Mouse (Mus musculus) skeletal muscle tissue, adult 2 months (tissue): Measurements from ENCODE around the gene Gm27027.

Experiments used
- DNase-seq: peaks from one replicate; pipeline ENCODE4 v3.0.0-alpha.2; 2012; ENCODE audit warnings: low read depth, low spot score

The Gm27027 gene

DNA sequence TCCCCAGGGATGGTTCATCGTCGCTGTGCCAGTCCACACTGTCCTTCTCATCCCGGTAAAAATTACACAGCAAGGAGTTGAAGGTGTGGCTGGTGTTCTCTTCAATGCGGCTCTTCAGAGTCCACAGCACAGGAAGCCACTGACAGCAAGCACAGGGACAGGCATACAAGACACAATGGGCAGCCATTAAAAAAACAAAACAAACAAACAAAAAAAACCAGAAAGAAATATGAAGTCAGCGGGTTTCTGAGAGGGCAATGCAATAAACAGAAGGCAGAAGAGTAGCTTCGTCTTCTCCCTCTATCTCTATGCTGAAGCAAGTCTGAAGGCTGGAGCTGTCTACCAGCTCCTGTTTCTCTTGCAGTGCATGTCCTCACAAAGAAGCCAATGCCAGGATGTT lies at the start of gene Gm27027:
Gene Gm27027 (minus strand): TSS at position 101 of the 400 bp plus-strand sequence.
- DNase-seq = no peak

DNA sequence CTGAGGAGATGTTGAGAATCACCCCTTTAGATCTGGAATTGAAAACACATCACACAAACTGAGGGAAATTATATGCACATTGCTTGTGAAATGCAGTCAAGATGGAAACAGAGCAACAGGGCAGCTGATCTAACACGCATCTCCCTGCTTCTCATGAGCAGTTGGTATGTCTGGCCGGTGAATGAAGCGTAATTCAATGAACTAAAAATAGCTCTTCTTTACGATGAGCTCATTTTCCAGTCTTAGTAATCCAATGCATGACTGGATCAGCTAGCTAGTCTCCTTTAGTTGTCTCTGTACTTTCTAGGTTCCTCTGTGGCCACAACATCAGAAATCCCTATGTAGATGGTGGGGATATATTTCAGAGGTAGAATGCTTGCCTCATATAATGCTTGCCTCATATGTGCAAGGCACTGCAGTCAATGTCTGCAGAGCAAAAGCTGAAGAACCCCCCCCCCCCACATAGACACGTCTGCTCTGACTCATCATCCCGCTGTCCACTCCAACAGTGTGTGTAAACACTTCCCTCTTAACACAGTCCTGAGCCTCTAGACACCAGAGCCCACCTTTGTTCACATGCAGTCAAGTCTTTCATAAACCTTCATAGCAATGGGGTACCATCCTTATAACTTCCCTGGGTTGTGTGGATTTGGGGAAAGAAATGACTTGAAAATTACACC lies 49.4 kb upstream of the Gm27027 start:
- peak; percentile 30 for DNase-seq

DNA sequence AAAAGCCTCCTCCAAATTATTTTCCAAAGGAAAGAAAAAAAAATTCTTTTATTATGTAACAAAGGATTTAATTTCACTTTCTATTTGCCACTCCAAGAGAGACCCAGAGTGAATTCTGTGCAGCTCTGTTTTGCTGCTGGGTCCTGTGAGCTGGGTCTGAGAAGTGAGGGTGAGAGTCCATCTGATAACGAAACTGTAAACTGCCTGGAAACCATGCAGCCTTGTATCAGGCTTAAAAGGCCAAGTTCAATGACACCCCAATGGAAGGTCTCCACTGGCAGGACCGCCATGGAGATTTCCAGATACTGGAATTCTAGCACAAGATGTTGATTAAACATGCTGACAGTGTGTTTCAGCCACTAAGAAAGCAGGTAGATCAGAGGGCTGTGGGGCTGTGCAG lies 48.0 kb upstream of the Gm27027 start:
- DNase-seq = no peak

DNA sequence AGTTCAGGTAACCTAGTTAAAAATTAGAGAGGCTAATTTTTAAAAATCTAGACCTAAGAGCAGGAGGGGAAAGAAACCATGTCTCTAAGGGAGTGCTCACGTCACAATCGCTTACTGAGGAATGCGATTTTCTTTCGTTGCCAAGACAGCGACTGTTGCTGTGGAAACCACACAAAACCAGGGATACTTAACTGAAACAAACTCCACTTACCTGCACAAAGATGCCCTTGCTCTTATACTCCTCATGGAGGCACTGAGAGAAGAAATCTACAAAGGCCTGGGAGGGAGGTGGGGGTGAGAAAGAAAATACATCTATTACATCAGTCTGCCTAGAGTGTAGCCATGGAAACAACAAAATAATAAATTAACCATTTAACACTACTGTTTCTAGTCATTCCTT lies 47.5 kb upstream of the Gm27027 start:
- no peak for DNase-seq

DNA sequence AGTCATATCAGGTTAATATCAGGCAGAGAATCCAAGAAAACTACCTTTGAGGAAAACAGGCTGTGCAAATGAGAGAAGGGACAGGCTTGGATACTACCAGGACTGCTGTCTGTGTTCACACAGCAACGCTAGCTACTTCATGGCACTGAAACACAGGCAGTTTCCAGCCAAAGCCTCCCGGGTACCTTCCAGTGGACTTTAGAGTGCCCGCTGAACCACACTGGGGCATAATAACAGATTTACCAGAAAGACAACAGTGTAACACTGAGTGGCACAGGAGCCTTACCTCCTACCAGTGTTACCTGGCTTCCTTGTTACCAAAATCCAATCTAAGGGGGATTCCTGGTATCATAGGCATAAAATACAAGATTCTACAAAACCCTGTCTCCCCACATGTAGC lies 46.3 kb upstream of the Gm27027 start:
- DNase-seq = no peak

DNA sequence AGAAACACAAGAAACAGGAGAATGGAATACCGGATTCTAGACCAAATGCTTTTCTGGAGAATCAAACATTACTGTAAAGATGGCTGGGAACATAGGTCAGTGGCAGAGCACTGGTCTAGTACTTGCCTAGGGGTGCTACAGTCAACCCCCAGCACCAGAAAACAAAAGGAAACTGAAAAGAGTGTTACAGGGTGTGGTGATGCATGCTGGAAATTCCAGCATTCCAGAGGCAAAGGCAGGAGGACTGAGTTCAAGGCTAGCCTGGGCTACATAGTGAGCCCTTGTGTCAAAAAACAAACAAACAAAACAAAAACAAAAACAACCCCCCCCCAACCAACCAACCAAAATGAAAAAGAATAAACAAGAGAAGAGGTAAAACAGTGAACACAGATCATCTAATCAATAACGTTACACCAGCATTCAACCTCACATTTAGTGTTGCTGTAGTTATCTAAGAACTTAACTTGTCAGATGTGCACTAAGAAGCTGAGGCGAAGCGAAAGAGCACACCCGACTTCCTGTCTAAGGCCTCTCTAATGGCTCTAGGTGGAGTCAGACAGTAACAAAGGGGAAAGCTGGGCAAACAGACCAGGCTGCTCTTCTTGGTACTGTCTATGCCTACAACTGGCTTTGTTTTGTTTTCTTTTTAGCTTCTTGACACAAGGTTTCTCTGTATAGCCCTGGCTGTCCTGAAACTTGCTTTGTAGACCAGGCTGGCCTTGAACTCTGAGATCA lies 44.4 kb upstream of the Gm27027 start:
- DNase-seq = no peak

DNA sequence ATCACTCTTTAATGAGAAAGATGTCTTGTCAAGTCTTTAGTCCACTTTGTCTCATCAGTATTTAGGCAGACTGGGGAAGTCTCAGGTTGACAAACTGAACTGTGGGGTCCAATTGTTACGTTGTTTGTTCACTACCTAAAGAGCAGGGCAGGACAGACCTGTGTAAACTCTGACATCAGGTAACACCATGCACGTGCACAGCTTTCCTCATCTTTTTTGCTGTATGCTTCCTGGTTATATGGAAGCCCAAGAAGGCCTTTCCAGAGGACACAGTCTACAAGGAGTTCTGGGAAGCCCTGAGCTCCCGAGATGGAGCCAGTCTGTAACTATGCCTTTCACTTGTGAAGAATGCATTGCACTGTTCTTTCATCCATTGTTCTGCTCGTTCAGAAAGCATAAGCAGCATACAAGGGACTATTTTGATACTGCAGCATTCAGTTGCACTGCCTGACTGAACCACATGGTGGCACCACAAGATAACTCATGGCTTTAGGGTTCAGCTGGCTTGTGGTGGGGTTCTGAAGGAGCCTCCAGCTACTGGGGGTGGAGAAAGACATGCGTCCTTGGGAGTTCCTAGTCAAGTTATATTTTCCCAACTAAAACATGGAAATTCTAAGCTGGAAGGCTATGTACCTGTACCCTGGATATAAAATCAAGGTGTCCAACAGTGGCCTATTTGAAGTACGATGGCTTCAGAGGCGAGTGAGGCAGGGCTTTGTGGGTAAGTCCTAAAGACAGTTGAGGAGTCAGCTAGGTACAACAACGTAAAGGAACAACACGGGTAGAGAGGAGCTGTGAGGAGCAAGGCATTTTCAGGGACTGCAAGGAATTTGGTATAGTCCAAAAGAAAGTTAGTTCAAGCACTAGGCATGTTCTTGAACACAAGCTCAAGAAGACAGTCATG lies 39.5 kb upstream of the Gm27027 start:
- DNase-seq = peak; percentile 39

DNA sequence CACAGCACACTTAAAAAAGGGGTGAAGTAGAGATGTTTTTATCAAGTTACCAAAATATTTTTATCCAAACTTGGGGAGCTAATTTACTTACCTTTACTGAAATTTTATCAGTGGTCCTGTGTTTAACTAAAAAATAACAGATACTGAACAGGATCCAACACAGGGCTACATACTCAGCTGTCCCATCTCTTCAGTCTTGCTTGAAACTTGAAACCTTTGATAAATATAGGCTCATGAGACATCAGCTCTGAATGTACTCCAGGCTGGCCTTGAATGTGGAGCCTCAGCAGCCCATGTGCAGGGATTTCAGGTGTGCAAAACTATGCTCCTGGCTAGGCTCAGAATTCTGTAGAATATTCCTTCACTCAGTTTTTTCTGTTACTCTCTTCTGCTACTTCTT lies 34.4 kb upstream of the Gm27027 start:
- DNase-seq = peak; percentile 29

DNA sequence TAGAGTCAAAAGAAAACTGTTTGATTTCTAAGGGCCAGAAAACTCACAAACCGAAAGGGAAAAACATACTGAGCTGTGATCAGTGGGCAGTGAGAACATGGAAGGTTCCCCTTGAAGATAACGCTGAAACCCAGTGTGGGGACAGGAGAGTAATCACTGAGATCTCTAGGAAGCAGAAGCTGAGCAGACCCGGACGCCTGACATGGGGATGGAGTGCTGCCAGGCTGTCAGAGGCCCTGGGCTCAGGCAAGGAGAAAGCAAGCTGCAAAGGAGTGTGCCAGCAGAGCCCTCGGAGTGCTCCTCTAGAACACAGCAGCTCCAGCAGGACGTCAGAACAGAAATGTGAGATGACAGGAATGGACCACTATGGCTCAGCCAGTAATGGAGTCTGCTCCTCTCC lies 28.5 kb upstream of the Gm27027 start:
- no peak for DNase-seq

DNA sequence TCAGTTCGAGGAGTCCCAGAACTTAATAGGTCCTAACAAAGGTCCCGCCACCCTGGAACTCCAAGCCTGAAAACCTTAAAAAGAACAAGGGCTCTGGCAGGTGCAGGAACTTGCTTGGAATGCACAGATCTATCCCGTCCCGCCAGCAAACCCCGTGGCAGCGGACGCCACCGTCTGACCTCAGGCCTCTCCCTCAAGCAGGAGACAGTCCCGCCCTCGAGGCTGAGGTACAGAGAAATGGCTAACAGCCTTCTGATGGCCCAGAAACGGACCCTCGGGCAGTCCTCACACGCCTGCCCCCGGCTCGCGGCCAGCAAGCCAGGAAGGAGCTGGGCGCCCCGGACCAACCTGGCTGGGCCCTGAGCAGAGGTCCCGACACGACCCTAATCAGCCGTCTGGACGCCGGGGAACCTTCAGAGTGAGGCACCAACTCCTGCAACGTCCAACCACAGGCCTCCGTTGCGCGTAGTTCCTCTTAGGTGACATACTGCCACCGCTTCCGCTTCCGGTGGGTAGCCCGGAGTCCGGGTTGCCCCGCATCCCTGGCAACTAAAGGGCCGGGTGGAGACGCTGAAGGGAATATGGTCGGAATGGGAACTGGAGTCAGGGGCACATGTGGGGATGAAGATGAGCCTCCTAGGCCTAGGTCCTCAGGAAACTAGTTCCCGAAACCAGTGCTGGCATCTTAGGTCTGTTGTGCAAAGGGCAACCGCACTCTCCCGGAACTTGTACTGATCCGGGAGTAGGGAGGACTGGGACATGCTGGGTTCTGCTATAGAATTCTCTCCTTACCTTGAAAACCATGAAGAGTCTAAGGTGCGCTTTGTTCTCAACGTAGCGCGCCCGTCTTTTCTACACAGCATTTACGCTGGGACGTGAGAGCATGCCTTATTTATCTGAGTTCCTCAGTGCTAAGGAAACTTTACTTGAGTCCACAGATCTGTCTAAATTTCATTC lies 14.5 kb upstream of the Gm27027 start, which contains the start of gene Alkbh3:
Gene Alkbh3 (minus strand): TSS at position 473 of the 957 bp plus-strand sequence.
- peak; percentile 87 for DNase-seq

DNA sequence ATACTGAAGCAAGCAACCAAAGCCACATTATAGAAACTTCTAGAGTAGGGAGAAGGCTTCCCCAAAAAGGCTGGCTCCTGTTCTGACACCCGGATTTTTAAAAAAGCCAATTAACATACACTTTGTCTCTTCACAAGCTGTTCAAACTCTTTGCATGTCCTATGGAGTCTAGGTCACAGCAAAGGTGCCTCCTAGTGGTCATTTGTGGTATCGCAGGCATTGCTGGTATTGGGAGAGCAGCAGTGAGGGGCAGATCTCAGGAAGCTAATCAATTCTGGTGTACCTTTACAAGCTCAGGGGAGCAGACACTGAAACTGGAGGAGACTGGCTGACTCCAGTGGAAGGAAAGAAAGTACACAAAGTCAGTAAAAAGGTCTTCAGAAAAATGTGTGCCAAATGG lies 6.2 kb upstream of the Gm27027 start:
- peak; percentile 54 for DNase-seq

DNA sequence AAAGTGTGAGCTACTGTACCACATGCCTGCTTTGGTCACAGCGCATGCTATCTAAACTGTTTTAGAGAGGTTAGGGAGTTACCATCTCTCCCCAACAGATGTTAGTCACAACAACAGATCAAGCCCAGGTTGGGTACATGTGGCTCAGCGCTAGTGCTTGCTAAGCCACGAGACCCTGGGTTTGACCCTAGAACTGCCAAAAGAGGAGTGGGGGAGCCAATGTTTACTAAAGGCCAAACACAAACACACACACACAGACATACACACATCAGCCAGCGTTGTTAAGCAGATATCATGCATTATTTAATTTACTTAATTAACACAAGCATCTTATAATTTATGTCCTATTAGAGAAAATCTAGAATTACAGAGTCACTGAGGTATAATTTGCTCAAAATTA lies 5.8 kb upstream of the Gm27027 start:
- DNase-seq = no peak

DNA sequence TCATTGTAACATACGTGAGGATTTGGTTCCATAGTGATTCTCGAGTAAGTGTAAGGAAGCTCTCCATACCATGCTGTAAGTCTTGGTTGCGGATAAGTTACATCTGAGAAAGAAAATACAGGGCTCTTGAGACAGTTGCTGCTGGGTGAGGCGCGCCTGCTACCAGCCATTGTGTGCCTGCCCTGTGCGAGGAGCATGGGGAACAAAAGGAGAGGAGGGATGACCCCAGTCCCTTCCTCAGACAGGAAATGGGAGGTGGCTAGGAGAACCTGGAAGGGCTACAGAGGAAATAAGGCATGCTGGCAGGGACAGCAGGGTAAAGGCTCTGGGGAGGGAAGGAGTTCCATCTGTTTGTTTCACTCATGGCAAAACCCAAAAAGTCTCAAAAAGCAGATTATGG lies 5.3 kb upstream of the Gm27027 start:
- no peak for DNase-seq

DNA sequence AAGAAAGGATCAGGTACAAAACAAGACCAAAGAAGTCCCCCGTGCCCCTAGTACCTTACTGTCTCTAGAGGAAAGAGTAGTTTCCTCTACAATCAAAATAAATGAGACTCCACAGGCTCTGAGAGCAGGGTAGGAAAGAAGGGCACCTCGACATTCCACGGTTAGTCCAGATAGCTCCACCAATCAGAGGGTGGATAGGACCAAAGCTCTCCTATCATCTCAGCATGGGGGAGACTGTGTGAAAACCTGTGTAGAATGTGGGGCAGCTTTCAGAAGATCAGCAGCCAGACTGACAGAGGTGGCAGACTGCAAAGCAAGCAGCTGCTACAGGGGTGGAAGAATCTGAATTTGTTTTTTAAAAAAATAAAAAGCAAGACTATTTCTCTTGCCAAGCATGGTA lies 3.3 kb downstream of the Gm27027 start:
- DNase-seq = no peak

DNA sequence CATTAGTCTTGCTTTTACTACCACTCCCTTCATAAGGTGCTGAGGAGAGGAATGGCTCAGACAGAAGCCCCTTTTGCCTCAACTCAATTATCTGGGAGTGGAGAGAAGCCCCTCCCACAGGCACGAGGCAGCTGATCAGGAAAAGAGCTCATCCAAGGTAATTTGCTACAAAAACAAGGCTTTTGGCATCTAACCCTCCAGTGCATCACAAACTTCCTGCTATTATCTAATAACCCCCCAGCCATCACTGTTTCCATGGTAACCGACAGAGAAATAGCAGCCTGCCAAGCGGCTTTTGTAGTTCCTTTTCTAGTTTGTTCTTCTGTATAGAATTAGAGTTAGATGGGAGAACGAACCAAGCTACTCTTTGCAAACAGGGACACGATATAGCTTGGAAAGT lies 3.9 kb downstream of the Gm27027 start:
- no peak for DNase-seq

DNA sequence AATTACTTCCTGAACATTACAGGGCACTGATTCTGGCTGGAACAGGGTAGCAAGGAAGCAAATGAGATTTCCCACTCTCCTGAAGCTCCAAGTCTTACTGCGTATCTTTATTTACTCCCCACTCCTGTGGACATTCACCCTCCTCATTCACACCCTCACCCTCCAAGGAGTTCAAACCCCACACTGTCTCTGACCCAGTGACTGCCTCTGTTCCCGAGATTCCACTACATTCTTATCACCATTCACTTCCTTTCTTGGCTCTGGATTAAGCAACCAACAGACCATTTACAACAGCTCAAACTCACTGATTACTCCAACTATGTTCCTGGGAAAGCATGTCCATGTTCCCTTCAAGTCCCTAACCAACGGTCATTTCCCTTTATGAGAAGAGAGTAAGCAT lies 4.8 kb downstream of the Gm27027 start:
- DNase-seq = no peak

DNA sequence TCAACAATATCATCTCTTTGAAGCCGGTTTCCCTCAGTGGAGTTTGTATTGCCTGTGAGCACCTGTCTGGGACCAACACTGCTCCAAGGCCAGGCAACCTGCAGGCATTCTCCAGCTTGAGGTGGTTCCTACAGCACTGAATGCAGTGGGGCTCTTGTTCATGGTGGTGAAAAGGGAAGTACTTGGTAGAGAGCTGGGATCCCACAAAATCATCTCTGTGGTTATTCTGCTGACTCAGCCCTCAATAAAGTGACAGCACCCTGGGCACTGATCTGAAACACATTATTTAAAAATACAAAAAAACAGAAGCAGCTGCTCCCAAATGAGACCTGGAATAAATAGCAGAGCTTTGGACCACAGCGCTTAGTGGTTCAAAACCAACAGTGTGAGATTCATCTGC lies 7.7 kb downstream of the Gm27027 start:
- DNase-seq = no peak

DNA sequence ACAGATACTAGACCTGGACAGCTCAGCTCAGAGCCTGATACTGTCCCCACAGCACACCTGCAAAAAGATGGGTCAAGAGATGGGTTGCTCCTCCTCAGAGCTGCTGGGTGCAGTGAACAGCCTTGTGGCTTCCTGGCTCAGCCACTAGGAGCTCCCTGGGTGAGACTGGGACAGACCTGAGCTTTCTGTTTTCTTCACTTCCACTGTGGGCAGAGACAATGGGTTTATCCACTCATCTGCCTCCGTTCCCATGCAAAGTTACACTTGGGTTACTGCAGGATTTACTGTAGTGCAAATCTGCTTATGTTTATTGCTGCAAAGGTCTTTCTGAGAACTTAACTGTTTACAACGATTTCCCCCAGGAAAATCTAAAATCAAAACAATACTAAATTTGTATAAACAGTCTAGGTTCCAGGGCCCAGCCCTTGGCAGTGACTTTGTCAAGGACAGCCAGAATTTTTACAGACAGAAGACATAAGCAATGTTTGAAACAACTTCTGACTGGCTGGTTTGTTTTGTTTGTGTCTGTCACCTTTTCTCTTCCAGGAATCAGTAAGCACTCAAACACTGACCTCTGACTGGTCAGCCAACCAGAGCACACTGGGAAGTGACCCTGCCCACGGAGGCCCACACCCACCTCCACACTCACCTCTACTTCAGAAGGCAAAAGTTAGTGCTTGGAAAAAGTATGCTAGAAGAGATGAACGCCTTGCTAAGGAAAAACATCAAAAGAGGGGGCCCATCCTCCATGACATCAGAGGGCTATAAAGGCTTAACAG lies 13.5 kb downstream of the Gm27027 start:
- DNase-seq = no peak

DNA sequence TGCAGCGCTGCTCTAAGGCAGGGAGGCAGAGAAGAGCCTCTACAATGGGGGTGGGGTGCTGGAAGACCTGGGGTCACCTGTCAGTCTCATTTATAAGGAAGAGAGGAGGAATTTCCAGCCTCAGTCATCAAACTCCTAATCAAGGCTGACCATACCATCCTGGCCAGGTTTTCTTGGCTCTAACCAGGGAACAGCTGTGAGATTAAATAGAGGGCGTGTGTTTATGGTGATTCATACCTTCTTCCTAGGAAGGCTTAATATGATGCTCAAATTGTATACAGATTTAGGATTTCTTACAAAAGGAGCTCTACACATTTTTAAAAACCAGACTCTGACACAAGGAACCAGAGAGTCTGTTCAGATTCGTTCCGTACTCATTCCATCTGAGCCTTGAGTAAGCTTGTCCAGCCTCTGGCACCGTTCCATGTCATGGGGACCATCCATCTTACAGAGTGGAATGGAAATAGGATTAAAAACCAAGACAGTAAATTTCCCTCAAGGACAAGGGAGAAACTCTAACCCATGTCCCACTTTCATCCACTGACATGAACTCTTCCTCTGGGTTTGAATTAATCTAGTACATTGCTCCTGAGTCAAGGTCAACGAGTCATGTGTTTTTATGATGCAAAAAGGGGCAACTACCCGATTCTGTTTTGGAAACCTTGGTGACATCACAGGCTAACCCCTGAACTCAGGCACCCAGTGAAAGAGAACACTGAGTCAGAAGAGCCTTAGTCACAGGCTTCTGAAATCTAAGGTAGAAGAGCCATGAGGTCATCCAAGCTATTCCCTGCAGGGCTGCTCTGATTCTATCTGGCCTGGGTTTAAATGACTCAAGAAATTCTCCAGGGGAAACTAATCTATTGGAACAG lies 16.7 kb downstream of the Gm27027 start:
- no peak for DNase-seq
